Mouse (Mus musculus): ENCODE measurements around the gene Ep400. TPM values are rescaled to one million over a fixed set of nuclear protein-coding genes. Genes with fewer than 3 reads are reported as not detected.

Gene Ep400
- polyA plus RNA-seq, 1 experiment from 2014 or later = 51.6 TPM

DNA sequence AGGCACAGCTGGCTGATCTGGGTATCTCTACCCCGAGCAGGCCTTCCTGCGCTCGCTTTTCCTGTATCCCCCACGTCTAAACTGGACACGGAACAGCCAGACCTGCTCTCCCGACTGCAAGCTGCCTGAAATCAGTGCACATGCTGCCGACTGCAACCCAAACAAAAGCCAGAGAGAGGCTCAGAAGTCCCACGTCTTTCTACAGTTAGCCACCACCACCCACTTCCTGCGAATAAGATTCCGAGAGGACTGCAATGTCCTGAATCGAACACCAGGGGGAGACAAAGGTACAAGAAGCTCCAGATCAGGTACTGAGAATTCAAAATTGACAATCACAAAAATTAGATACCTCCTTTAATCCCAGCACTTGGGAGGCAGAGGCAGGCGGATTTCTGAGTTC is 131.1 kb downstream of the Ep400 start:
- H3K9me3 ChIP-seq (ENCODE audit: control insufficient read depth, low read depth, low read length) = no peaks in the 10 kb centered on the region
- H3K27me3 ChIP-seq (ENCODE audit: control insufficient read depth, insufficient read depth, low read length) = no peaks in the 10 kb centered on the region
- H3K27ac ChIP-seq (ENCODE audit: low read length) = no peak overlapping the region
- no peak for ATAC-seq (ENCODE audit: insufficient number of reproducible peaks, insufficient read depth, low FRiP score, low read depth)
- 17% methylated on average over 12 of the region's 12 CpGs for WGBS
- no peaks in the 10 kb centered on the region for H3K36me3 ChIP-seq (ENCODE audit: control insufficient read depth, insufficient read depth, low read length)
- H3K4me2 ChIP-seq (replicated peaks; ENCODE audit: low read depth, low read length) = 0 out of 2 replicates have a peak overlapping the region, but pooled peaks have one; percentile 8
- H3K4me1 ChIP-seq (ENCODE audit: control insufficient read depth, insufficient read depth, low read length) = no peaks in the 10 kb centered on the region
- no peak overlapping the region for H3K4me3 ChIP-seq (ENCODE audit: low read depth, low read length)
- H3K9ac ChIP-seq (replicated peaks; ENCODE audit: low read depth, low read length) = no peak overlapping the region; the same call in 1 of the 2 replicates

DNA sequence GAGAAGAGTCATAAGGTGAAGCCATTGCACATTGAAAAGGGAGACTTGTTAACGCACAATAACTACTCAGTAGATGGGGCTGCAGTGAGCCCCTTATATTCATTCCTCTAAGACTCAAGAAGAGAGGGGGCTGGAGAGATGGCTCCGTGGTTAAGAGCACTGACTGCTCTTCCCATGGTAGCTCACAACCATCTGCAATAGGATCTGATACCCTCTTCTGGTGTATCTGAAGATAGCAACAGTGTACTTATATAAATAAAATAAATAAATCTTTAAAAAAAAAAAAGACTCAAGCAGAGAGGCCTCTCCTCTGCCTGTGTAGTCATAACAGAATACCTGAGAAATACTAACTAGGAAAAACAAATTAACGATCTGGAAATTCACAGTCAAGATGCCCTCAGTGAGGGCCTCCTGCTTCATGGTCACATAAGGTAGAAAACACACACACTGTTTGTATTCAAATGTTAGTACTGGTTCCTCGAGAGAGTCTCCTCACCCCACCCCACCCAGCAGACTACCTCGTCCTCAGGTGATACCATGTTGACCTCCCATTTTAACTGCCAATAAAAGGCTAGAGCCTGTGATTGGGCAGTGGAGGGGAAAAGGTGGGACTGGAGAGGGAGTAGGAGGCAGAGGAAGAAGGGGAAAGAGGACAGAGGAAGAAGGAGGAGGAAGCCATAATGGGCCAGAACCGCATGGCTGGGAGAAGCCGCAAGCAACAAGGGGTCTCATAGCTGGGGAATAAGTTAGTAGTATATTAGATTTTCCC is 132.0 kb downstream of the Ep400 start:
- H3K4me3 ChIP-seq (ENCODE audit: low read depth, low read length) = no peak overlapping the region
- no peaks in the 10 kb centered on the region for H3K27me3 ChIP-seq (ENCODE audit: control insufficient read depth, insufficient read depth, low read length)
- no peak overlapping the region for H3K27ac ChIP-seq (ENCODE audit: low read length)
- 79% methylated on average over 7 of the region's 7 CpGs for WGBS
- no peak for ATAC-seq (ENCODE audit: insufficient number of reproducible peaks, insufficient read depth, low FRiP score, low read depth)
- no peaks in the 10 kb centered on the region for H3K9me3 ChIP-seq (ENCODE audit: control insufficient read depth, low read depth, low read length)
- H3K4me1 ChIP-seq (ENCODE audit: control insufficient read depth, insufficient read depth, low read length) = no peaks in the 10 kb centered on the region
- no peaks in the 10 kb centered on the region for H3K36me3 ChIP-seq (ENCODE audit: control insufficient read depth, insufficient read depth, low read length)
- no peak overlapping the region for H3K4me2 ChIP-seq (replicated peaks; ENCODE audit: low read depth, low read length)
- H3K9ac ChIP-seq (replicated peaks; ENCODE audit: low read depth, low read length) = no peak overlapping the region

DNA sequence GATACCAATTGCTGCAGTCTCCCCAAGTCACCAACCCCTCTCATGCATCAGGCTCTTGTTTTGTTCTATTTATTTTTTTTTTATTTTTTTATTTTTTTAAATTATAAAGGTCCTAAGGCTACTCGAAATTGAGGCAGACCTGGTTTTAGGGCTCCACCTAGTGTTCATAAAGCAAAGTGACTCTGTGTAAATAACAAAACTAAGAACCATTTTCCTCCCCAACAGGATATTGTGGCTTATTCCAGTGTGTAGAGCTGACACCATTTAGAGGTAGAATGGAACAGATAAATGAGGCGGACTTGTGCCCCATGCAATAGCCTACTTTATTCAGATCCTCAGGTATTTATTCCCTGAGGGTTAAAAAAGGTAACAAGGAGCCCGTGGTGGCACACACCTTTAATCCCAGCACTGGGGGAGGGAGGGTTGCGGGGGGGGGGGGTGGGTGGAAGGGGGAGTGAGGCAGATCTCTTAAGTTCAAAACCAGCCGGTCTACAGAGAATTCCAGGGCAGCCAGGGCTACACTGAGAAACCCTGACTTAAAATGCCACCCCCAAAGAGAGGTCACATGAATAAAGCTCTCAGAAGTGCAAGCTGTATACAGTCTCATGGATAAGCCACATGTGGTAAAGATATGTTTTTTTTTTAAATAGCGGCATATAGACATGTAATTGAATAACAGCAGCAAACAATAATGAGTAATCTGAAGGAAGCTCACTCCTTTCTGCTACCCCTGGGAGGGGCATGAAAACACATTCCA is 134.4 kb downstream of the Ep400 start:
- no peak overlapping the region for H3K4me2 ChIP-seq (replicated peaks; ENCODE audit: low read depth, low read length)
- H3K9me3 ChIP-seq (ENCODE audit: control insufficient read depth, low read depth, low read length) = no peaks in the 10 kb centered on the region
- H3K27me3 ChIP-seq (ENCODE audit: control insufficient read depth, insufficient read depth, low read length) = no peaks in the 10 kb centered on the region
- 0 out of 2 replicates have a peak, but pooled peaks have one; percentile 23 for ATAC-seq (ENCODE audit: insufficient number of reproducible peaks, insufficient read depth, low FRiP score, low read depth)
- no peaks in the 10 kb centered on the region for H3K36me3 ChIP-seq (ENCODE audit: control insufficient read depth, insufficient read depth, low read length)
- no peak overlapping the region for H3K9ac ChIP-seq (replicated peaks; ENCODE audit: low read depth, low read length)
- no peaks in the 10 kb centered on the region for H3K4me1 ChIP-seq (ENCODE audit: control insufficient read depth, insufficient read depth, low read length)
- H3K27ac ChIP-seq (ENCODE audit: low read length) = no peak overlapping the region
- 36% methylated on average over 6 of the region's 6 CpGs for WGBS
- no peak overlapping the region for H3K4me3 ChIP-seq (ENCODE audit: low read depth, low read length)

DNA sequence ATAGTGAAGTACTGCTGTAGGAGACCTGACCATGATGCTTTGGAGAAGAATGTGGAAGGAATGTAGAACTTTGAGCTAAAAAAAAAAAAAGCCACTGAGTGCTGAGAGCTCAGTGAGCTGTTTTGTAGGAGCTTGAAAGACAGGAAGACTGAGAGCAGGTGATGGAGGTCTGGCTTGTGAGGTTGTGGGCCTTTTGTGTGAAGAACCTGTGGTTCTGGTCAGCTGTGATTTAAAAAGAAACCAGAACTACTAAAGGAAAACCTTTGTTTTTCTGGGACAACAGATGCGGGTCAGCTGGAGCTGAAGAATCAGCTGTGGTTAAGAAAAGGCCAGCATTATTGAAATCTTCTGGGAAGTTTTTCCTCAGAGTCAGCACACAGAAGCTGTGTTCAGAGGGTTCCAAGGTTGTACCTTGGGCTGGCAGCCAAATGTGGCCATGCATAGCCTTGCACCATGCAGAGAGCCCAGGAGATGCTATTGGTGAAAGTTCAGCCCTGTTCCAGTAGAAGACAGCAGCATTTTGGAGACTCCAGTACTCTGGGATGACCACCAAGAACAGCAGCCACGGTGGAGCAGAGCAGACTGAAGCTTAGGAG is 140.9 kb downstream of the Ep400 start:
- Histone ChIP-seq H3K4me3 (ENCODE audit: low read depth, low read length) (no peak overlapping the region), H3K4me1 (ENCODE audit: control insufficient read depth, insufficient read depth, low read length) (no peaks in the 10 kb centered on the region), H3K27ac (ENCODE audit: low read length) (no peak overlapping the region), H3K9me3 (ENCODE audit: control insufficient read depth, low read depth, low read length) (no peaks in the 10 kb centered on the region), H3K9ac (replicated peaks; ENCODE audit: low read depth, low read length) (no peak overlapping the region), H3K4me2 (replicated peaks; ENCODE audit: low read depth, low read length) (no peak overlapping the region), H3K36me3 (ENCODE audit: control insufficient read depth, insufficient read depth, low read length) (no peaks in the 10 kb centered on the region), H3K27me3 (ENCODE audit: control insufficient read depth, insufficient read depth, low read length) (no peaks in the 10 kb centered on the region)
- WGBS = 82% methylated on average over 2 of the region's 2 CpGs
- no peak for ATAC-seq (ENCODE audit: insufficient number of reproducible peaks, insufficient read depth, low FRiP score, low read depth)

DNA sequence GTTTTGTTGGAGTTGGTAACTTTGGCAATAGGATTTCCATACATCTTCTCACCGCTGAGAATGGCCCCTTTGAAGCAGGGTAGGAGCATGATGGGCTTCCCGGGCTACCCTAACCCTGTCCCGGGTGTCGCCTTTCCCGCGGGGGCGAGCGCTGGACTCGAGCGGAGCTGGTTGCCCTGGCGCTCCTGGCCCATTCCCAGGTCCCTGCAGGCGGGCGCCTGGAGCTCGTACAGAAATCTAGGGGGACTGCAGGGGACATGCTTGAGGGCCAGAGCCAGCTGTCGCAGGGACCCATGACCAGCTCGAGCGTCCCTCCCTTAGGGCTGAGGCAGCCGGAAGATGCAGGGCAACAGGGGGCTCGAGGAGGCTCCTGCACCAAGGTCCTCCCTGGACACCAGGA is 142.4 kb downstream of the Ep400 start:
- Histone ChIP-seq H3K36me3 (ENCODE audit: control insufficient read depth, insufficient read depth, low read length) (no peaks in the 10 kb centered on the region), H3K4me3 (ENCODE audit: low read depth, low read length) (no peak overlapping the region), H3K9ac (replicated peaks; ENCODE audit: low read depth, low read length) (no peak overlapping the region), H3K9me3 (ENCODE audit: control insufficient read depth, low read depth, low read length) (no peaks in the 10 kb centered on the region), H3K27me3 (ENCODE audit: control insufficient read depth, insufficient read depth, low read length) (no peaks in the 10 kb centered on the region), H3K4me2 (replicated peaks; ENCODE audit: low read depth, low read length) (no peak overlapping the region), H3K4me1 (ENCODE audit: control insufficient read depth, insufficient read depth, low read length) (no peaks in the 10 kb centered on the region), H3K27ac (ENCODE audit: low read length) (no peak overlapping the region)
- ATAC-seq (ENCODE audit: insufficient number of reproducible peaks, insufficient read depth, low FRiP score, low read depth) = no peak
- whole genome bisulfite sequencing = 24% methylated on average over 19 of the region's 19 CpGs

DNA sequence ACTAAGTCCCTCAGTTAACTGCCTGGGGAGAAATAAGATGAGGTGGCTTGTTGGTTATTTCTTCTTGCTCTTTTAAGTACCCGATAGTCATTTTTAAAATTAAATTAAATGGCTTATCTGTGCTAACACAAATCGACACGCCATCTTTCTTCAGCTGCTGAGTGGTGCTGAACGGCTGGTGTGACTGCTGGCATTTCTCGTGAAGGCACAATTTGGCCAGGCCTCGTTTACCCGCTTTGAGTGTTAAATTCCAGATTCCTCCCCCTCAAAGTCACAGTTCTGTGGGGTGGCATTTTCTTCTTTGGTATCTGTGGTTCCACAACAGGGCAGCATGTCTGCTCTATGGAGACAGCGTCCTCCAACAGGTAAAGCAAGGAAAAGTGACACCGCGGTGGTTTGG is 143.2 kb downstream of the Ep400 start:
- Histone ChIP-seq H3K27me3 (ENCODE audit: control insufficient read depth, insufficient read depth, low read length) (no peaks in the 10 kb centered on the region), H3K36me3 (ENCODE audit: control insufficient read depth, insufficient read depth, low read length) (no peaks in the 10 kb centered on the region), H3K9me3 (ENCODE audit: control insufficient read depth, low read depth, low read length) (no peaks in the 10 kb centered on the region), H3K4me3 (ENCODE audit: low read depth, low read length) (no peak overlapping the region), H3K4me2 (replicated peaks; ENCODE audit: low read depth, low read length) (no peak overlapping the region), H3K9ac (replicated peaks; ENCODE audit: low read depth, low read length) (no peak overlapping the region), H3K4me1 (ENCODE audit: control insufficient read depth, insufficient read depth, low read length) (no peaks in the 10 kb centered on the region), H3K27ac (ENCODE audit: low read length) (no peak overlapping the region)
- WGBS = 74% methylated on average over 10 of the region's 10 CpGs
- ATAC-seq (ENCODE audit: insufficient number of reproducible peaks, insufficient read depth, low FRiP score, low read depth) = no peak

DNA sequence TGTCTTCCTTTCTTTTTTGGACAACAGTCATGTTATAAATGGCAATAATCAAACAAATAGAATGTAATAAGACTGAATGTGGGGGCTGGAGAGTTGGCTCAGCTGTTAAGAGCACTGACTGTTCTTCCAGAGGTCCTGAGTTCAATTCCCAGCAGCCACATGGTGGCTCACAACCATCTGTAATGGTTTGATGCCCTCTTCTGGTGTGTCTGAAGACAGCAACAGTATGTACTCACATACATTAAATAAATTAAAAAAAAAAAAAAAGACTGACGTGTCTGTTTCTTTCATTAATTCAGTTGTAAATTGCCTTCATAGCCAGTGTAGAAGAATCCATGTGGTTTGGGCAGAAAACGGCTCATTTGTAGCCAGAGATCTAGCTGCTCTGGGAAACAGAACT is 146.2 kb downstream of the Ep400 start:
- Histone ChIP-seq H3K4me2 (replicated peaks; ENCODE audit: low read depth, low read length) (no peak overlapping the region), H3K36me3 (ENCODE audit: control insufficient read depth, insufficient read depth, low read length) (no peaks in the 10 kb centered on the region), H3K27me3 (ENCODE audit: control insufficient read depth, insufficient read depth, low read length) (no peaks in the 10 kb centered on the region), H3K4me3 (ENCODE audit: low read depth, low read length) (no peak overlapping the region), H3K9ac (replicated peaks; ENCODE audit: low read depth, low read length) (no peak overlapping the region), H3K27ac (ENCODE audit: low read length) (no peak overlapping the region), H3K9me3 (ENCODE audit: control insufficient read depth, low read depth, low read length) (no peaks in the 10 kb centered on the region), H3K4me1 (ENCODE audit: control insufficient read depth, insufficient read depth, low read length) (no peaks in the 10 kb centered on the region)
- ATAC-seq (ENCODE audit: insufficient number of reproducible peaks, insufficient read depth, low FRiP score, low read depth) = no peak
- WGBS = 85% methylated on average over 2 of the region's 2 CpGs

DNA sequence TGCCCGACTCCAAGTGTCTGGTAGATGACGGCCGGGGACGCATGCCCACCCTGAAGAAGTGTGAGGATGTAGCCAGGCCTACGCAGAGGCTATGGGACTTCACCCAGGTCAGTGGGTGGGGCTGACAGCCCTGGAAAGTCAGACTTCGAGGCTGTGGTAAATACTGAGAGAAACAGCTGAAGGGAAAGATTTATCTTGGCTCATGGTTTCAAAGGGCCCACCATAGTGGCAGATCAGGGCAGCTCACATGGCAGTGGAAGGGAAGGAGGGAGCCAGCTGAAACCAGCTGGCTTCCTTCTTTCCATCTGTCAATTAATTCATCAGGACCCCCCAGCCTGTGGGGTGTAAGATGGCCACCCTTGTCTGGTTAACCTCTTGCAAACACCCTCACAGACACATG is 151.3 kb downstream of the Ep400 start:
- no peak overlapping the region for H3K9ac ChIP-seq (replicated peaks; ENCODE audit: low read depth, low read length)
- no peak overlapping the region for H3K4me2 ChIP-seq (replicated peaks; ENCODE audit: low read depth, low read length)
- no peaks in the 10 kb centered on the region for H3K4me1 ChIP-seq (ENCODE audit: control insufficient read depth, insufficient read depth, low read length)
- no peaks in the 10 kb centered on the region for H3K36me3 ChIP-seq (ENCODE audit: control insufficient read depth, insufficient read depth, low read length)
- no peak for ATAC-seq (ENCODE audit: insufficient number of reproducible peaks, insufficient read depth, low FRiP score, low read depth)
- H3K27me3 ChIP-seq (ENCODE audit: control insufficient read depth, insufficient read depth, low read length) = no peaks in the 10 kb centered on the region
- H3K9me3 ChIP-seq (ENCODE audit: control insufficient read depth, low read depth, low read length) = no peaks in the 10 kb centered on the region
- no peak overlapping the region for H3K4me3 ChIP-seq (ENCODE audit: low read depth, low read length)
- WGBS = 84% methylated on average over 6 of the region's 6 CpGs
- no peak overlapping the region for H3K27ac ChIP-seq (ENCODE audit: low read length)
